Mouse (Mus musculus) right cerebral cortex, postnatal 10 days (tissue): Measurements from ENCODE around the gene Nlgn2.
A peak's percentile ranks its signal among the peaks of the same experiment; 100 is the strongest.

Source experiments
- DNase-seq, 2 experiments: peaks; one replicate each; pipeline ENCODE4 v3.0.0; 2021; ENCODE audit warnings: low spot score in 2 of 2

Nlgn2 gene

DNA sequence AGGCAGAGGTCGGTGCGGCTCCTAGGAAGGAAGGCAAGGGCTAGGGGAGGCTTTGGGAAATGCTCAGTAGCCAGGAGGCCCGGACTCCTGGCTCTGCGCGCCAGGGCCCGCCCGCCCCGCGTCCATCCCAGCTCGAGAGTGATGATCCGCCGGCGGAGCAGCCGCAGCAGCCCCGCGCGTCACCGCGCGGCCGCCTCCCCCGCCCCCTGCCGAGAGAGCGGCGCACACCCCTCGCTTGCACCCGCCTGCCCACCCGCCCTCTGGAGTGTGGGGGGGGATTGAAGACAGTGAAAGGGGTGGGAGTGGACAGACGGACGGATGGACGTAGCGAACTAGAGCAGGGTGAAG lies at the start of gene Nlgn2:
TSS of gene Nlgn2 (minus strand) at position 181 of the 348 bp plus-strand sequence.
- DNase-seq, result no peak

DNA sequence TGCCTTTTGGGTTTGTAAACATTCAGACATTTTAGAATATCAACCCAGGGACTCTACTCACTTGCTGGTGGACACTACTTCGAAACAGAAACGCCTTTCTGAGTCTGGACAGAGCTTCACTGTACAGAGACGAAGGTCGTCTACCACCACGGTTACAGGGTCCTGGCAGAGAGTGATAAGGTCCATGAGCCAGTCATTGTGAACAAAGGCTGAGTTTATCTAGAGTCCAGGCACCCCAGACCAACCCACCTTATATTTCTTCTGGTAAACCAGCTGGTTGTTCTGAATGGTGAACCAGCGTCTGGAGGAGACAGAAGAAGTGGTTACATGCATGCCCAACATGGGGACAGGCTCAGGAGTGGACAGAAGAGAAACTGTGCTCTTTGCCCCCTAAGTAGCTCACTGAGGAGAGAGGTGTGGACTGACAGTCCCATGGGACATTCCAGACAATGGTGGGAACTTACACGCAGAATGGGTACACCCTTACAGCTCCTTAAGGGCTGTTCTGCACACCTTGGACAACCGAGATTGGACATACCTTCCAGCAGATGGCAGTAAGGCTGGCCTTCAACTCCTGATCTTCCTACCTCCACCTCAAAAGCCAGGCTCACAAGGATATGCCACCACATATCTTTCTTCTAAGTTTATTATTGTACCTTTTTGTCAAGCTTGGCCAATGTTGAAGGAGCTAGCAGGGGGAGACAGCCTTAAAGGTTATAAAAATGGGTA lies 49.5 kb upstream of the Nlgn2 start:
- no peak for DNase-seq

- DNase-seq, result no peak
Measured at GRCm38 (mm10) chr11:69884663-69885062, 47.1 kb upstream of the Nlgn2 start.

GRCm38 (mm10) chr11:69884240-69884639 lies 46.7 kb upstream of the Nlgn2 start:
- no peak for DNase-seq

DNA sequence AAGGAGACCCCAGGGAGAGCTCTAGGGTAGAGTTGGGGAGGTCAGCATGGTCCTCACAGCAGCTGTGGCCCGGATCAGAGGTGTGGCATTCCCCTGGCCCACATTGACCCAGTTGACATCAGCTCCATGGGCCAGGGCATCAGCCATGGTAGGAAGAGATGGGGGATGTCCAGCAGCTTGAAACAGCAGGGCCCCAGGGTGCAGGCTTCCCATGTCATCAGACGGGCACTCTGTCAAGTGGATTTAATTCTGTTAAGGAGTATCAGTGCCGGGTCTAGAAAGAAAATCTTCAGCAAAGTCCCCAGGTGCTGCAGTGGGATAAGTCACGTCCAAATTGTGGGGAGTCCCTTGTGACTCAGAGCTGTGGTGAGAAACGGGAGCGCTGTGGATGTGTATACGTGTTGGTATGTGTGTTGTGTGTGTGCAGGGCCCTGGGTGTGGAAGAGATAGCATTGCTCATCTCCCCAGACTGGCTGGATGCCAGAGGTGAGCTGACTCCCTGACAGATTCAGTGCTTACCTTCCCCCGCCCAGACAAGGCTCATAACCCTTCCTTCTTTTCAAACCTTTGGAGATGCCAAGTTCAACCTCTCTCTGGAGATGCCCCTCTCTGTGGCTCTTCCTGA lies 46.1 kb upstream of the Nlgn2 start:
- DNase-seq, result no peak

DNA sequence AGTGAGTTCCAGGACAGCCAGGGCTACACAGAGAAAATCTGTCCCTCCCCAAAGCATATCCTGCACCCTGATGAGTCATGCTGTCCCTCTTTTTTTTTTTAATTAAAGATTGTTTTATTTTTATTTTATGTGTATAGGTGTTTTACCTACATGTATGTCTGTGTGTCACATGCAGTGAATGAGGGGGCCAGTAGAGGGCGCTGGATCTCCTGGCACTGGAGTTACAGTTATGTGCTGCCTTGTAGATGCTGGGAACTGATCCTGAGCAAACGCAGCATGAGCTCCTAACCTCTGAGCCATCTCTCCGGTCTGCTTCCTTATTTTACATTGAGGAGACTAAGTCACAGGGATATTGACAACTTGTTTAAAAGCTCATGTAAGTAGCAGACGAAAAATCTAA lies 45.5 kb upstream of the Nlgn2 start:
- no peak for DNase-seq

DNA sequence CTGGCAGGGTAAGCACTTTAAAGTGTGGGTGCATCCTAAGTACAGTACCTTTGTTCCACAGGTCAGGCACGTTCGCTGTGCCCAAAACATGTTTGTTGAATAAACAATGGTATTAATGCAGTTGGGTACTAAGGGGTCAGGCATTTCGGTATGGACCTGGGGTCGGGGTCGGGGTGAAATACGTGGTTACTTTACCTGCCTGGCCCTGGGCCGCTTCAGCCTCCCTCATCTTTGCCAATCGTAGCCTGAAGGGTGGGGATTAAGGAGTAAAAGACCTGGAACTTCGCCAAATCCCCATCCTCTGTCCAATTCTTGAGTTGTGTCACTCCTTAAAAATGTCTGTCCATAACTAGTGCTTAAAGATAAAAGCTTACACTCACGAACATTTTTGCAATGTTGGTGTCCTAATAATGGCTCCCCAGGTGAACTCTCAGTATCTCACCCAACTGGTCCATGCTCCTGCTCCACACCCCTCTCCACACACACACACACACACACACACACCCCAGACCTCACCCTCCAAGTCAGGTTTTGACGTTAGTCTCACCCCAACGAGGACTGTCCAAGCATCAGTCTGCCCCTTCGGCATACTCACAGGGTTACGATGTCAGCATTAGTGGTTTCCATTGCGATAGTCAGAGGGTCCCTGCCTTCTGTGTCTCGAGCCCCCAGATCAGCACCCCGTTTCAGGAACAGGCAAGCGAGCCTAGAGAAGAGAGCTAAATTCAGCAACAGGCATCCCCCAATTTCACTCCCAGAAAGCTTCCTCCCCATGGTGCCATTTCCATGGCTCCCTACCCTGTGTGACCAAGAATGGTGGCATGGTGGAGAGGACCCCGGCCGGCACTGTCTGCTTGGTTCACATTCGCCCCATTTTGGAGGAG lies 44.4 kb upstream of the Nlgn2 start:
- no peak for DNase-seq

DNA sequence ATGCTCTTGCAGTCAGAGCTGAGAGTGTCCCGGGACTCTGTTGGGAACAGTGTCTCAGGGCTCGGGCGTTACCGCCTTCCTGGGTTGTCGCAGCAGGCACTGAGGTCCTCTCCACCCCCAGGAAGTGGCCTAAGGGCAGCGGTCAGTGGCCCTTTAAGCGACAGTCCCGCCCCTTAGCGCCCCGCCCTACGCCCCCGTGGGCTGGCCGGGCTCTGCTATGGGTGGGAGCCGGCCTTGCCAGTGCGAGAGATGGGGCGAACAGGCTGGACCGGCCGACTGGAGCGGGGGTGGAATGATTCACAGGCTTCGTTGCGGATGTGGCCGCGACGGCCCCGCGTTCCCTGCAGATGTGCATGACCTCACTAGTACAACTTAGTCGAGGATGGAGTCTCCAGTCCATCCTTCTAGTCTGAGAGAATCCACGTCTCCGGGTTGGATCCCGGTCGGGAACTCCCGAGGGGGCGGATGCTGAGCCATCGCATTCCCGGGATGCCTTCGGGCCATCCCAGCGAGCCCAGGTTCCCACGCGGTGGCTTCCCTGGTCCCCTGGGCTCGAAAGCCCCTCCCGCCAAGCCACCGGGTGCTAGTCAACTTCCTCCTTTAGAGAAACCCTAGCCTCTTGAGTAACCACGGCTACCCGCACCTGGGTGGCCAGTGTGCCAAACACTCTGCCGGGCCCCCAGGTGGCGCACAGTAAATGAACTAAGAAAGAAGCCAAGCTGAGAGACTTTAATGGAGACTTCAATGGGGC lies 43.4 kb upstream of the Nlgn2 start, which contains the start of gene Kctd11:
TSS of gene Kctd11 (minus strand) at position 554 of the 751 bp plus-strand sequence.
- peak; percentile 76 to 77 for DNase-seq

DNA sequence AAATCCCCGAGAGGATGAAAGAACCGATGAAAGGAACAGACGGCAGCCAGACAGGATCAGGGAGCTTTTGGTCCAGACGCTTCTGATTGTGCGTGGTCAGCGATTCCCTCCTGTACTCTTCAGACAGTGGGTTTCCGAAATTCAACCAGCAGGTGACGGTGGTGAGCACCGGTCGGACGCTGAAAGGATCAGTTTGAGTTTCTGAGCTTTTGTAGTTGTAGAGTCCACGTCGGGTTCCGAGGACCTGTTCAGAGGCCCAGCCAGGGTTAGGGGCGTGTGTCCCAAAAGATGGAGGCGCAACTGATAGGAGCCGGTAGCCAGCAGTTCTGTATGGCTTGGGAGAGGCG lies 42.9 kb upstream of the Nlgn2 start:
- DNase-seq, result peak; percentile 61 to 69

- DNase-seq, result no peak
Measured at GRCm38 (mm10) chr11:69879711-69880110, 42.1 kb upstream of the Nlgn2 start.

GRCm38 (mm10) chr11:69878952-69879351 lies 41.4 kb upstream of the Nlgn2 start:
- no peak for DNase-seq

DNA sequence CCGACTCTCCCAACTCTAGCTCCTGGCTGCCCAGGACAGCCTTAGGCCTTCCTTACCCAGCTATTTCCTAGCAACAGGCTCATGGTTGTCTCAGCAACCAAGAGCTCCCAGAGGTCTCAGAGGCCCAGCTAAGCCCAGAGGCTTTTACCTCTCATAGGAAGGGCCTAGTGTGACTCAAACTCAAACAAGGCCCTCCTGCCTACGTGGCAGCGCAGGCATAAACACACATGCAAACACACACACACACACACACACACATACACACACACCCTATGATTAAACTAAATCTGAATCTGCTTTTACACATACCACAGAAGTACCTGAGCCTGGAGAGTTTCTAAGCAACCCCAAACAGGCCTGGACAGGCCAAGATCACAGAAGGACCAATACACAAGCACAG lies 40.8 kb upstream of the Nlgn2 start:
- DNase-seq, result no peak

GRCm38 (mm10) chr11:69877878-69878277 lies 40.3 kb upstream of the Nlgn2 start, which contains the start of gene Tmem95:
Gene Tmem95 (minus strand): TSS chr11:69878018.
- DNase-seq, result no peak

DNA sequence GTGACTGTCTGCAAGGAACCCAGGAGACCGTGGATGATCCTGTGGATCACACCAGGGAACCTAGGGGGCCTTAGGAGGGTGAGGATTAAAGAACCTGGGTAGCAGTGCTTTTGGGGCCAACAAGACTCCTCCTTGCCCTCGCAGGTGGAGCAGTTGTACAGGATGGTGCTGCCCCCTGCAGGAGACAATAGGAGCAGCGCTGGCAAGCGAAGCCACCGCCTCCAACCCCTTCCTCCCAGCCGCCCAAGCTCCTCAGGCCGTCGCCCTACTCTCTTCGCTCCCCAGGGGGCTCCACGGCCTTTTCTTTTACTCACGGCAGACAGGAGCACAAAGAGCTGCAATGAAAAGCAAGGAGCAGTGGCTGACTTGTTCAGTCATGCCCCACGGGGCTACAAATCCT lies 39.3 kb upstream of the Nlgn2 start:
- peak; percentile 79 to 87 for DNase-seq

DNA sequence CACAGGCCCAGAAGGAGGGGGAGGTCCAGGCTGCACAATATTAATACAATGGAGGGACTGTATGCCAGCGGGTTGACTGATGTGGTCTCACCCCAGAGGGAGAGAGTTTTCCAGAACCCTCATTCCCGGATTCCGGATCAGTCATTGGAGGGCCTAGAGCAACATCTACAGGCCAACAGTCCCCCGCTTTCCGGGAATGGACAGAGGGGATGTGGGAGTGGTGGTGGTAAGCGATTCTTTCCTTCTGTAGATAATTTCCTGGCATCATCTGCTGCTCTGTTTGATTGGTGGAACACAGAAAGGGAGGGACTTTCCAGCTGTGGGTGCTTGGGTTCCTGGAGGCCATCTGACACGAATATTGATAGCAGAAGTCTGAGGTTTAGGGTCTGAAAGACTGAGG lies 38.6 kb upstream of the Nlgn2 start:
- DNase-seq, result no peak

DNA sequence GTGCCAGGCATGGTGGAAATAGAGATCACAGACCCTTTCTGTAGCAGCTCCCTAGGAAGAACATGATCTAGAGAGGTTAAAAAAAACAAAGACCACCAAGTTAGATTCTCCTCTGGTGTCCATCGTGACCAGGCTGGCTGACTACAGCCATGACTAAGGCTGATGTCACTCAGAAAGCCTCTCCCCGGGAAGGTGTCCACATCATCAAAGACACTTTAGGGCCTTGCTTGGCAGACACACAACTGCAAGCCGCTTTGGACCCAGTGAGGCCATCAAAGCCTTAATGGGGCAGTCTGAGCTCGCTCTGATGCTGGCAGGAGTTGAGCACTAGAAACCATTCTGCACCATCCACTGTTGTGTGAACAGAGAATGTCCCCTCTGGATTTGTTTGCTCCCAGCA lies 34.9 kb upstream of the Nlgn2 start:
- no peak for DNase-seq

GRCm38 (mm10) chr11:69871822-69872221 lies 34.2 kb upstream of the Nlgn2 start:
- no peak for DNase-seq

DNA sequence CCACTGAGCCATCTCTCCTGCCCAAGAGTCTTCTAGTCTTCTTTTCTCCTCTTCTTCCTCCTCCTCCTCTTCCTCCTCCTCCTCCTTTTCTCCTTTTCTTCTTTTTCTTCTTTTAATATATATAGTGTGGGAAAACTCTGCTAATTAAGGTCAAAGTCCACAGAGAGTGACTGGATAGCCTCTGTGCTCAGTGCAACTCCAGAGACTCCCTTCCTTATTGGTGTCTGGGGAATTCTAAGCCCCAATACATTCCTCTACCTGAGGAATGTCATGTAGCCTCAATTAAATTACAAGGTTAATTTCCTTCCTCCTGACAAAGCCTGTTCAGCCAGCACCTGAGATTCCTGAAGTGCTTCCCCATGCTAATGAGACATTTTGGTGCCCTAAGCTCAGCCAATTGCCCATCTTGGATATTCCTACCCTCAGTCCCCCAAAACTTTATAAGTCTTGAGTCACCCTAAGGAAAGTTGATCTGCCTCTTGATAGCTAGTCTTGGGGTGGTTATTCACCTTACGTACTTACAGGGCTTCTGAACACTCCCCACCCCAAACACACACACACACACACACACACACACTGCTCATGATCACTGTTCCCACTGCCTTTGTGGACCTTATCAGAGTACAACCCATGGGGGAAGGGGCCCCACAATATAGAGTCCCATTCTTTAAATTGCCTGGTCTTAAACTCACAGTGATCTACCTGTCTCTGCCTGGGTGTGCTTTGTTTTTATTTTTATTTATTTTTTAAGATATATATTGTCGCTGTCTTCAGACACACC lies 32.9 kb upstream of the Nlgn2 start:
- DNase-seq, result no peak

GRCm38 (mm10) chr11:69867335-69867734 lies 29.8 kb upstream of the Nlgn2 start:
- no peak for DNase-seq

- no peak for DNase-seq
Measured at GRCm38 (mm10) chr11:69865561-69865960, 28.0 kb upstream of the Nlgn2 start.
